Mouse (Mus musculus) thymus, adult 2 months (tissue): ENCODE data around the gene Mbtps1. TPM values are rescaled to one million over a fixed set of nuclear protein-coding genes. Genes with fewer than 3 reads are reported as not detected.
A peak's percentile ranks its signal among the peaks of the same experiment; 100 is the strongest.

ENCODE experiments used
- DNase-seq: peaks from one replicate; pipeline ENCODE4 v3.0.0; 2021
- H3K27ac ChIP-seq: fragments of 200-500 bp; 2 replicates; pipeline ENCODE4 v1.5.1; 2012; ENCODE audit warnings: low read length, control low read depth; ENCODE audit not compliant: control insufficient read depth, insufficient read depth
- H3K27me3 ChIP-seq: fragments of 200-500 bp; 2 replicates; pipeline ENCODE4 v1.6.1; 2012; ENCODE audit warnings: mild to moderate bottlenecking, low read length, moderate library complexity, mixed read lengths; ENCODE audit not compliant: control insufficient read depth, insufficient read depth
- H3K36me3 ChIP-seq: fragments of 200-500 bp; 2 replicates; pipeline ENCODE4 v1.6.1; 2012; ENCODE audit warnings: mild to moderate bottlenecking, low read length, moderate library complexity; ENCODE audit not compliant: control insufficient read depth, insufficient read depth
- H3K4me1 ChIP-seq: fragments of 200-500 bp; replicated peaks from 2 replicates; pipeline ENCODE4 v1.6.1; 2012; ENCODE audit warnings: low read length; ENCODE audit not compliant: control insufficient read depth, insufficient read depth
- H3K4me3 ChIP-seq: fragments of 200-500 bp; 2 replicates; pipeline ENCODE4 v1.5.1; 2012; ENCODE audit warnings: mild to moderate bottlenecking, low read length, control low read depth, moderate library complexity; ENCODE audit not compliant: control insufficient read depth, insufficient read depth
- CTCF ChIP-seq: fragments of 200-500 bp; IDR thresholded peaks from 2 replicates; pipeline ENCODE4 v1.5.1; 2012; ENCODE audit warnings: mild to moderate bottlenecking, control low read depth, low read length, moderate library complexity, borderline replicate concordance; ENCODE audit not compliant: control insufficient read depth, poor library complexity, insufficient read depth; ENCODE audit errors: extremely low read depth
- POLR2A ChIP-seq: fragments of 200-500 bp; IDR thresholded peaks from 2 replicates; pipeline ENCODE4 v1.6.1; 2012; ENCODE audit warnings: mild to moderate bottlenecking, low read length, control low read depth, moderate library complexity; ENCODE audit not compliant: control insufficient read depth, poor library complexity, insufficient read depth; ENCODE audit errors: extremely low read depth
- WGBS: fragments of 180-500 bp; shearing (Covaris S2); methylation state at CpG from one replicate; pipeline ENCODE4 v1.1.7; 2018; 5-methylcytosine and 5-hydroxymethylcytosine counted together
- polyA plus RNA-seq: library from polyadenylated mRNA; depleted of rRNA; stranded (reverse); fragments of >200 nt; gene quantifications from 2 replicates; pipeline ENCODE4 v1.2.3, GENCODE M21; 2012; rRNA removed

The Mbtps1 gene
- polyA plus RNA-seq, result 166 and 177 TPM in 2 replicates

GRCm38 (mm10) chr8:119558603-119559401 is at the start of gene Mbtps1:
Gene Mbtps1 (minus strand): TSS chr8:119558735.
- H3K27me3 ChIP-seq, result no peaks in the 10 kb centered on the region
- peaks cover 54% of the 10 kb centered on the region for H3K4me1 ChIP-seq
- DNase-seq, result peak; percentile 99
- TF ChIP-seq POLR2A (peak; percentile 97), CTCF (peak; percentile 50; the same call in 1 of the 2 replicates)
- peak within 1 kb of the TSS; percentile 58 for H3K4me3 ChIP-seq
- WGBS, result 3% methylated on average over 63 of the region's 63 CpGs
- H3K27ac ChIP-seq, result peak within 1 kb of the TSS; percentile 86
- H3K36me3 ChIP-seq, result peaks cover 19% of the 10 kb centered on the region

DNA sequence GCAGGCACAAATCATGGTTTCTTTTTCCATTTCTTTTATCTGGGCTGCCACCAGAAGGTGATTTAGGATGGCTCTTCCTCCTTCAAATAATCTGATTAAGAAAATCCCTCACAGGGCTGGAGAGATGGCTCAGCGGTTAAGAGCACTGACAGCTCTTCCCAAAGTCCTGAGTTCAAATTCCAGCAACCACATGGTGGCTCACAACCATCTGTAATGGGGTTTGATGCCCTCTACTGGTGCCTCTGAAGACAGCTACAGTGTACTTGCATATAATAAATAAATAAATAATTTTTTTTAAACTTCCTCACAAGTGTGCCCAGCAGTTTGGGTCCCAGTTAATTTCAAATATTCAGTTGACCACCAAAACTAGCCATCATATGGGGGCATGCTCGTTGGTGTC is 47.7 kb upstream of the Mbtps1 start:
- Histone ChIP-seq H3K27me3 (no peaks in the 10 kb centered on the region), H3K27ac (no peak overlapping the region), H3K36me3 (peaks cover 6% of the 10 kb centered on the region), H3K4me3 (no peak overlapping the region), H3K4me1 (peaks cover 13% of the 10 kb centered on the region)
- no peak for TF ChIP-seq CTCF
- TF ChIP-seq POLR2A, result no peak
- DNase-seq, result peak; percentile 19
- WGBS, result 88% methylated on average over 2 of the region's 2 CpGs

- TF ChIP-seq CTCF, result peak; percentile 85
- peak; percentile 67 for TF ChIP-seq POLR2A
- DNase-seq, result peak; percentile 93
- peaks cover 13% of the 10 kb centered on the region for H3K4me1 ChIP-seq
- no peak within 1 kb of the TSS for H3K27ac ChIP-seq
- peaks cover 19% of the 10 kb centered on the region for H3K36me3 ChIP-seq
- peak within 1 kb of the TSS; percentile 64 for H3K4me3 ChIP-seq
- H3K27me3 ChIP-seq, result no peaks in the 10 kb centered on the region
- WGBS, result under 1% methylated on average over 23 of the region's 23 CpGs
Measured at GRCm38 (mm10) chr8:119604996-119605395, 46.5 kb upstream of the Mbtps1 start, which contains the start of gene Taf1c. Gene Taf1c (minus strand): TSS chr8:119605222.

GRCm38 (mm10) chr8:119604398-119604803 is 45.9 kb upstream of the Mbtps1 start:
- H3K27ac ChIP-seq, result no peak overlapping the region

DNA sequence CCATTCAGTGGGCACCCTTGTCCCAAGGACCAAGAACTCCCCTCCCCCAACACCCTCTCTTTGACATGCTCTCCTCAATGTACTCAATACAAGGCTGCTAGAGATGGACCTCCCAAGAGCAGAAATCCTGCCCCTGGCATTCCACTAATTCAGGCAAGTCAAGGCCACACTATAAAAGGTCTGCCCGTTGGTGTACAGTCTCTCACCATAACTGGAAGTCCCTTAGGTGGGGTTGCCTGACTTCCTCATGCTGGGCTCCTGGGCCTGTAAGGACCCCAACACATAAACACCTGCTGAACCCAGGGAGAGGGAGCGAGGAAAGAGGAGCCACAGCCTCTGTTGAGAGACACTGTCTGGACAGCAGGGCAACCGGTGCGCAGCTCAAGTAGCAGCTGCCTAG is 45.2 kb upstream of the Mbtps1 start:
- peaks cover 26% of the 10 kb centered on the region for H3K36me3 ChIP-seq
- H3K4me1 ChIP-seq, result peaks cover 13% of the 10 kb centered on the region
- WGBS, result 84% methylated on average over 4 of the region's 4 CpGs
- TF ChIP-seq POLR2A (no peak), CTCF (no peak)
- peak overlapping the region; percentile 64; the same call in 1 of the 2 replicates for H3K4me3 ChIP-seq
- DNase-seq, result no peak
- no peak overlapping the region for H3K27ac ChIP-seq
- no peaks in the 10 kb centered on the region for H3K27me3 ChIP-seq

More at GRCm38 (mm10) chr8:119604398-119604803, 45.9 kb upstream of the Mbtps1 start:
- H3K4me3 ChIP-seq, result peak overlapping the region; percentile 64
- DNase-seq, result no peak
- 24% methylated on average over 12 of the region's 12 CpGs for WGBS
- peaks cover 20% of the 10 kb centered on the region for H3K36me3 ChIP-seq
- TF ChIP-seq POLR2A (no peak), CTCF (no peak)
- no peaks in the 10 kb centered on the region for H3K27me3 ChIP-seq
- peaks cover 13% of the 10 kb centered on the region for H3K4me1 ChIP-seq

DNA sequence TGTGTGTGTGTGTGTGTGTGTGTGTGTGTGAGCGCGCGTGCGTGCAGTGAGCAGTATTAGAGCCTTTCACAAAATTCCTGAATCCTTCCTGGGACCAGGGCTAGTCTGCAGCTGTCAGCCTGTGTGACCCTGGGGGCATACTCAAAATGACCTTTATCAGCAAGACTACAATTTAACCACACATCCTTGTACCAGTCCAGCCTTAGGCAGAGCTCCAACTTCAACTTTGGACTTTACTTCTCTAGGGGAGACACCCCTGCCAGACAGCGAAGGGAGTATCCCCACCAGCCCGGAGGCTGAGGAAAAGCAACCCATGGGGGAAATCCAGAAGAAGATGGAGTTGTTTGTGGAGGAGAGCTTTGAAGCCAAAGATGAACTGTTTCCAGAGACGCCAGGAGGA is 32.9 kb upstream of the Mbtps1 start:
- H3K4me1 ChIP-seq, result peaks cover 16% of the 10 kb centered on the region
- DNase-seq, result no peak
- 96% methylated on average over 7 of the region's 7 CpGs for WGBS

More for the DNA sequence above, 32.9 kb upstream of the Mbtps1 start:
- Histone ChIP-seq H3K4me3 (no peak overlapping the region), H3K27me3 (no peaks in the 10 kb centered on the region), H3K27ac (no peak overlapping the region), H3K36me3 (no peaks in the 10 kb centered on the region)
- TF ChIP-seq CTCF (no peak), POLR2A (no peak)
